Mouse (Mus musculus): Measurements from ENCODE around the gene Stam2.

The Stam2 gene

DNA sequence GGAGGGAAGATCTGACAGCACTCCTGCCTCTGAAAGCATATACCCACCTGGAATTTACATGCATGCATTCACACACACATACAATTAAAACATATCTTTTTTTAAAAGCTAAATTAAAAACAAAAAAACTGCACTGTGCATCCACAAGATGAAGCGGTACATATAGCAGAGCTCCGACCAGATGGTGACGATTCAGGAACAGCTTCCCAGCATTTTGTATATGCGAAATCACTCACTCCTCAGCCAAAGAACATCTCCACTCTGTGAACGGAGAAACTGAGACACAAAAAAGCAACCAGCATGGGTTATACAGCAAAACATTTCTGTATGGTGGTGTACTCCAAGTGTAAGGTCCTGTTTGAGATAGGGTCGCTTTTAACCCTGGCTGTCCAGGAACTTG is 11.2 kb downstream of the Stam2 start:
- no peak for DNase-seq (ENCODE audit: low spot score in 2 of 2)

GRCm38 (mm10) chr2:52720231-52721025 is 21.7 kb downstream of the Stam2 start:
- DNase-seq (ENCODE audit: low spot score in 2 of 2) = no peak

DNA sequence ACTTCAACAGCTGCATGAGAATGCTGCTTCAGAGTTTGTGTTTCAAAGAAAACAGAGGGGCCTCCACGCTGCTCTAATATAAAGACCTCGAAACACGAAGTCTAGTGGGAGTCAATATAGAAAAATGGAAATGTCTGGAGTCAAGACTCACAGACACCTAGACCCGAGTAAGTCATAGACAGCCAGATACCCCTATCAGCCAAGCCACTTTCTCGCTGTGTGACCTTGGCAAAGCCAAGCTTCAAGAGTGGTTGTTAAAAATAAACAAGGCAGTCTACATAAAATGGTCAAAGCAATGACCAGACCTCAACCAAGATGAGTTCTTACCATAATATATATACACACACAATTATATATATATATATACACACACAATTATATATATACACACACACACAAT is 25.0 kb downstream of the Stam2 start:
- DNase-seq (ENCODE audit: low spot score in 2 of 2) = no peak

DNA sequence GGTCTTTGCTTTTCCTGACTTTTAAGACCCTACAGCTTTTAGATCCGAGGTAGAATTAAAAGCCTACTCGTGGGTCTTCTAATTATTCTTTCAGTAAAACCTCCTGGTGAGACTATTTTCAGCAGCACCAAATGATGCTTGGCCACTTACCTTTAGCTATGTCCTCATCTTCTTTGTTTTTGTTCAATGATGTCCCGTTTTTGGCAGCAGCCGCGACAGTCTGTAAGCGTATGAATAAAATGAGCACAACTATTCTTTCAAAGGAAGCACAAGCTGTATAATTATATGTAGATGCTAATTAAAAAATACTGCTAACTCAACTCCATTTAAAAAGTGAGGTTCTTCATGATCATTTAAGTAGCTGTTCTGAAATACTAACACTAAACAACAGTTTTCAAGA is 26.5 kb downstream of the Stam2 start:
- DNase-seq (ENCODE audit: low spot score in 2 of 2) = no peak

- DNase-seq (ENCODE audit: low spot score in 2 of 2) = no peak
These were observed 28.0 kb downstream of the Stam2 start for GRCm38 (mm10) chr2:52714111-52714510.

GRCm38 (mm10) chr2:52710804-52711203 is 31.3 kb downstream of the Stam2 start:
- no peak for DNase-seq (ENCODE audit: low spot score in 2 of 2)

GRCm38 (mm10) chr2:52709417-52709816 is 32.7 kb downstream of the Stam2 start:
- no peak for DNase-seq (ENCODE audit: low spot score in 2 of 2)

- DNase-seq (ENCODE audit: low spot score in 2 of 2) = no peak
These were observed 40.6 kb downstream of the Stam2 start for GRCm38 (mm10) chr2:52701368-52702036.

GRCm38 (mm10) chr2:52700352-52700751 is 41.7 kb downstream of the Stam2 start:
- DNase-seq (ENCODE audit: low spot score in 2 of 2) = no peak

GRCm38 (mm10) chr2:52694604-52695003 is 47.5 kb downstream of the Stam2 start:
- no peak for DNase-seq (ENCODE audit: low spot score in 2 of 2)

DNA sequence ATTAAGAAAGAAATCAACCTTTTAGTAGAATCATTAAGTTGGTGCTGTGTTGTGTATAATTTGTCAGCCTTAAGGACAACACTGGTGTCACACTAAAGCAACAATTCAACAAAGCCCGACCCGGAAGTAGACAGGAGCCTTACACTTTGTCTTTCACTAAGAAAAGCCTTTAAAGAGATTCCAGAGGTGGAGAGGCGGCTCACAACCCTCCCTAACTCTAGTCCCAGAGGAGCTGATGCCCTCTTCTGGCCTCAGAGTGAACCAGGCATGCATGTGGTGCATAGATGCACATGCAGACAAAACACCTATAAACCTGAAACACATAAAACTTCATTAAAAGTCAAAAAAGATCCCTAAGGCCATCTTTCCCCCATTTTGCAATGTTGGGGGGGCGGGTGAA is 50.3 kb downstream of the Stam2 start:
- no peak for DNase-seq (ENCODE audit: low spot score in 2 of 2)

GRCm38 (mm10) chr2:52686601-52687000 is 55.5 kb downstream of the Stam2 start:
- DNase-seq (ENCODE audit: low spot score in 2 of 2) = no peak

DNA sequence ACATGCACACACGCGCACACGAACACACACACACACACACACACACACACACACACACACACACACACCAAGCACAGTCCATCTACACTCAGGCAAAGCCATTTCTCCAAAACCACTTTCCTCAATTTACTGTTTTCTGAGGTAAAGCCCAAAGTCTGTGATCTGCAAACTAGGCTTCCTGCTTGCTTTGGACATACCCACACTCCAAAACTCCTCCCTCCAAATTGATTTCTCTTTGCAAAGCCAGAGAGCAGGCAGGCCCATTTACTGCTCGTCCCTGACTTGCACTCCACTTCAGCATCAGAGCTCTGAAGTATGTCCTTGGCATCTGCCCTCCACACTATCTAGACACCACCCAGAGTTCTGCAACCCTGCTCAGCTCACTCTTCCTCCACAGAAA is 64.5 kb downstream of the Stam2 start:
- no peak for DNase-seq (ENCODE audit: low spot score in 2 of 2)

DNA sequence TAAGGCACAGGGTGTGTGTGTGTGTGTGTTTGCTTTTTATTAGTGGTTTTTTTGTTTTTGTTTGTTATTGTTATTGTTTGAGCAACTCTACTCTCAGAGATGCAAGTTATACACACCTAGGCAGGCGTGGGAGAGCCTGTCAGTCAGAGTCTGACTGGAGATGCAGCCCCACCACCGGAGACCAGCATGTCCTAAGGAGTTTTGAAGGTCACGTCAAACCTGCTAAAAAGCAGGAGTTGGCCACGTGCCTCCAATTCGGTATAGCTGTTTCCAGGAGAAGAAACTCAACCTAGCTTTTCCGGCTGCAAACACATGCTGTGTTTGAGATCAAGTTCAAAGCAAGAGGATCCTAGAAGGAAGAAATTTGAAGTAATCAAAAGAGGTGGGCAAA is 65.2 kb downstream of the Stam2 start:
- no peak for DNase-seq (ENCODE audit: low spot score in 2 of 2)

DNA sequence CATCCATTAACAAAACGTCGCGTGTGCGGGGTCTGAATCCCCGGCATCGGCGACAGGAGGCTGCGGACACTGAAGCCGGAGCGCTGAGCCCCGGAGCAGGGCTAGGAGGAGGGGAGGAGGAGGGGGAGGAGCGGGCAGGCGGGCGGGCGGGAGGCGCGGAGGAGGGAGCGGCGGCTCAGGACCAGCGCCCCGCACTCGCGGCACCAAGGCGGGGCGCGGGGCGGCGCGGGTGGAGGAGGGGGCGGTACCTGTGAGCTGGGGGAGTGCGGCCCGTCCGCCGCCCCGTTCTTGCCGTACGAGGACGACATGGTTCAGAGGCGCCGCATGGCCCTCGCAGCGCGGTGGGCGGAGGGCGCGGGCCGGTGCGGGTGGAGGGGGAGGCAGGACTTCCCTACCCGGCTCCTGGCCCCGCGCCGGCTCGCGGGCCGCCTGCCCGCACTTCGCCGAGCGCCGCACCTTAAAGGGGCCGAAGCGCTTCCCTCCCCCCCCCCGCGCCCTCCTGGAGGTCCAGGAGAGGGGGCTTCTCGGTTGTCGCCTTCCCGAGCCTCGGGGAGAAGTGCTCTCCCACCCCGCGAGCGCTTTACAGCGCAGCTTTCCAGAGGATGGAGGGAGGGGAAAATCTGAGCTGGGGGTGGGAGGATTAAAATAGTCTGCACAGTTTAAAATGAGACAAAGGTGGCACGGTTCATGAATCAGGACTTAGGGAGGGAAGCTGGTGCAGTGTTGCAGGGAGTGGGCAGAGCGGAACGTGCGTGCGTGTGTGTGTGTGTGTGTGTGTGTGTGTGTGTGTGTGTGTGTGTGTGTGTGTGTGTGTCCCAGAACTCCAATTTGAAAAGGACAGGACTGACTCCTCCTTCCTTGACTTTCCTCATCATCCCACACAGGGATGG is 65.8 kb downstream of the Stam2 start, which contains the start of gene Cacnb4:
Gene Cacnb4 (minus strand): TSS at position 809 of the 890 bp plus-strand sequence.
- no peak for DNase-seq (ENCODE audit: low spot score in 2 of 2)

GRCm38 (mm10) chr2:52675278-52675987 is 66.6 kb downstream of the Stam2 start:
- DNase-seq (ENCODE audit: low spot score in 2 of 2) = peak in 1 of 2 experiments; percentile 62

DNA sequence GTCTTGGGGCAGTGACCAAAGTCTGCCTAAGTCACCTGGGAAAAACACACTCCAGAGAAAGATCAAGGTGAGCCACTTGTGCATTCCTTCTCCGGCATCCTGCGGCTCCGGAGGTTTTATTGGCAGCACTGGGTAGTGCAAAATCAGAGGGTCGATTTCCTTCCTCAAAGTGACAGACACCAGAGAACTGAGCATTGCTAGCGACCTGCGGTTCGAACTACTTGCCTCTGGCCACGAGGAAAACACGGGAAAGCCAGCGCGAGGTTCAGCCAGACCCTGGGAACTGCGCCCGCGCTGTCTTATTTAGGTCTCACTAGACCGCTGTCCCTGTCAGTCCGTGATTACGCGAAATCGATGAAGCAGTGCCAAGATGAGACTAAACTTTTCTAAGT is 67.2 kb downstream of the Stam2 start:
- DNase-seq (ENCODE audit: low spot score in 2 of 2) = no peak

DNA sequence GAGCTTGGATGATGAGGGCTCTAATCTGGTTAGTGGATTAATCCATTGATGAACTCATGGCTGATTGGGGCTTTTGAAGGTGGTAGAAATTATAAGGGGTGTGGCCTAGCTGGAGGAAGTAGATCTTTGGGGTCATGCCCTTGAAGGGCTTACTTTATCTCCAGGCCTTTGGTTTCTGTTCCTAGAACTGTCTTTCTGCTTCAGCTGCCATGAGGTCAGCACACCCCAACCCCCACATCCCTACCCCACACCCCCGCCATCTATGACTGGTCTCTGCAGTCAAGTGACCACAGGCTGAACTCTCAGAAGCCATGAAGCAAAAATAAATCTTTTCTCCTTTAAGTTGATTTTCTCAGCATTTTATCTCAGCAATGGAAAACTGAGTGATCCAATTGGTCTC is 68.9 kb downstream of the Stam2 start:
- DNase-seq (ENCODE audit: low spot score in 2 of 2) = no peak

DNA sequence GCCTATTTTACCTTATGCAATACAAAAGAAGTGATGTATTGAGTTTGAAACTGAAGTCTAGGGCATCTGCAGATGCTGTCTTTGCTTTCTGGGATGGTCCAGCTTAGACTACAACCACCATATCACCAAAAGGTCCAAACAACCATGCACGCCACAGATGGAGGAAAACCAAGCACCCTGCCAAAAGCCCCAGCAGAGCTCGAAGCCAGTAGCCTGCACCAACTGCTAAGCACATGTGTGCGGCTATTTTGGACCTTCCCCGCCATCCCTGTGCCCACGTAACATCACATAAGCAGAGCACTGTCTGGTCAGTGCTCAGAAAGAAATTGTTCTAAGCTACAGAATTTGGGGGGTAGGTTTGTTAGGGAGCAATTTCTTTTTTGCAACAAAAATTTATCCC is 71.3 kb downstream of the Stam2 start:
- no peak for DNase-seq (ENCODE audit: low spot score in 2 of 2)

DNA sequence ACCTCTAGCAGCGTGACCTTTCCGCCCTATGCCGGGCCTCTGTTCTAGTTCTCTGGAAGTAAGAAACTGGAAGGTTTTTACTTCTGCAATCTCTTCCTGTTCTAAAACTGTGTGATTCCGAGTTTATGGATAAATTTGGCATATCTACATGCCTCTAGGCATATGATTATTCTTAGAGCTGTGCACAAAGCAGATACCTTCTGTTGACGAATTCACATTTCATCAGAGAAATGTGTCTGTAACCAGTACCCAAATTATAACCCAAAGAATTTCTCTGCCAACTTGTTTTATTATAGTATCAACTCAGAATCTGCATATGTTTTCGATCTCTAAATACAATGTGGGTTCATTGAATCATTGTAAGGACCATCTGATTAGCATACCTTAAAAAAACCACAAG is 73.6 kb downstream of the Stam2 start:
- DNase-seq (ENCODE audit: low spot score in 2 of 2) = no peak

GRCm38 (mm10) chr2:52656722-52657121 is 85.4 kb downstream of the Stam2 start:
- DNase-seq (ENCODE audit: low spot score in 2 of 2) = no peak

DNA sequence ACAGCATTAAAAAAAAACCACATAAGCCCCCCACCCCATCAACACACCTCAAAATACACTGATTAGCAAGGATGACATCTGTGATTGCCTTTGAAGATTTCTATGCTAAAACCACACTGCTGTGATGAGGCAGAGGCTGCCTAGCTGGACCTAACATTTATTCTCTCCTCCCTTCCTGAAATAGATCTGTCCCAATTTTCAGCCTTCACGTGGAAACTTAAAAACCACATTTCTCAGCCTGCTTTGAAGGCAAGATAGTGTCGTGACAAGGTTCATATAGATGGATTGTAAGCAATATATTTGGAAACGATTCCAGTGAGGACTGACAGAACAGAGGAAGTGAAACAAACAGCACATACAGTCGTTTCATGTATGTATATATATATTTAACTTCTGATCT is 87.5 kb downstream of the Stam2 start:
- DNase-seq (ENCODE audit: low spot score in 2 of 2) = no peak
